Mouse (Mus musculus): ENCODE results near the gene E2f4. TPM values are rescaled to one million over a fixed set of nuclear protein-coding genes. Genes with fewer than 3 reads are reported as not detected.
A peak's percentile ranks its signal among the peaks of the same experiment; 100 is the strongest.
"Not testable (repeated sequence)": the region's sequence is repeated elsewhere in the genome, so short reads cannot be mapped to it uniquely, and the experiment has no call there.

Gene E2f4
- total RNA-seq, 1 experiment from 2014 or later, result 55.3 TPM

GRCm38 (mm10) chr8:105288958-105289732 lies 8.3 kb upstream of the E2f4 start:
- ATAC-seq (replicated peaks in 1 of 2; ENCODE audit: insufficient read depth in 1 of 2, low FRiP score in 2 of 2, low TSS enrichment in 1 of 2, low read depth in 1 of 2, poor library complexity in 2 of 2, severe bottlenecking in 2 of 2), result peak; percentile 79 to 90

- no peak for ATAC-seq (replicated peaks in 1 of 2; ENCODE audit: insufficient read depth in 1 of 2, low FRiP score in 2 of 2, low TSS enrichment in 1 of 2, low read depth in 1 of 2, poor library complexity in 2 of 2, severe bottlenecking in 2 of 2)
Observed at GRCm38 (mm10) chr8:105289805-105290460, 7.5 kb upstream of the E2f4 start, which contains the start of gene 4931428F04Rik. TSS of gene 4931428F04Rik (minus strand) at chr8:105289864.

GRCm38 (mm10) chr8:105290554-105291314 lies 6.7 kb upstream of the E2f4 start:
- ATAC-seq (replicated peaks in 1 of 2; ENCODE audit: insufficient read depth in 1 of 2, low FRiP score in 2 of 2, low TSS enrichment in 1 of 2, low read depth in 1 of 2, poor library complexity in 2 of 2, severe bottlenecking in 2 of 2), result peak; percentile 35 to 49; a peak in 3 of 4 replicates

GRCm38 (mm10) chr8:105291364-105291763 lies 6.1 kb upstream of the E2f4 start:
- not testable (repeated sequence) for ATAC-seq (replicated peaks in 1 of 2; ENCODE audit: insufficient read depth in 1 of 2, low FRiP score in 2 of 2, low TSS enrichment in 1 of 2, low read depth in 1 of 2, poor library complexity in 2 of 2, severe bottlenecking in 2 of 2)

- not testable (repeated sequence) for ATAC-seq (replicated peaks in 1 of 2; ENCODE audit: insufficient read depth in 1 of 2, low FRiP score in 2 of 2, low TSS enrichment in 1 of 2, low read depth in 1 of 2, poor library complexity in 2 of 2, severe bottlenecking in 2 of 2)
Observed at GRCm38 (mm10) chr8:105291802-105292201, 5.7 kb upstream of the E2f4 start.

- ATAC-seq (replicated peaks in 1 of 2; ENCODE audit: insufficient read depth in 1 of 2, low FRiP score in 2 of 2, low TSS enrichment in 1 of 2, low read depth in 1 of 2, poor library complexity in 2 of 2, severe bottlenecking in 2 of 2), result no peak
Observed at GRCm38 (mm10) chr8:105292471-105292870, 5.0 kb upstream of the E2f4 start.

- no peak for ATAC-seq (replicated peaks in 1 of 2; ENCODE audit: insufficient read depth in 1 of 2, low FRiP score in 2 of 2, low TSS enrichment in 1 of 2, low read depth in 1 of 2, poor library complexity in 2 of 2, severe bottlenecking in 2 of 2)
Observed at GRCm38 (mm10) chr8:105293405-105293804, 4.1 kb upstream of the E2f4 start.

- ATAC-seq (replicated peaks in 1 of 2; ENCODE audit: insufficient read depth in 1 of 2, low FRiP score in 2 of 2, low TSS enrichment in 1 of 2, low read depth in 1 of 2, poor library complexity in 2 of 2, severe bottlenecking in 2 of 2), result no peak
Observed at GRCm38 (mm10) chr8:105294776-105295175, 2.7 kb upstream of the E2f4 start.

GRCm38 (mm10) chr8:105295256-105295655 lies 2.2 kb upstream of the E2f4 start:
- no peak for ATAC-seq (replicated peaks in 1 of 2; ENCODE audit: insufficient read depth in 1 of 2, low FRiP score in 2 of 2, low TSS enrichment in 1 of 2, low read depth in 1 of 2, poor library complexity in 2 of 2, severe bottlenecking in 2 of 2)

- ATAC-seq (replicated peaks in 1 of 2; ENCODE audit: insufficient read depth in 1 of 2, low FRiP score in 2 of 2, low TSS enrichment in 1 of 2, low read depth in 1 of 2, poor library complexity in 2 of 2, severe bottlenecking in 2 of 2), result peak in 1 of 2 experiments; percentile 24; a peak in 1 of 4 replicates
Observed at GRCm38 (mm10) chr8:105295895-105296573, 1.4 kb upstream of the E2f4 start, which contains the start of gene Exoc3l. TSS of gene Exoc3l (minus strand) at chr8:105296101.

GRCm38 (mm10) chr8:105298351-105299252 lies 1.1 kb downstream of the E2f4 start:
- no peak for ATAC-seq (replicated peaks in 1 of 2; ENCODE audit: insufficient read depth in 1 of 2, low FRiP score in 2 of 2, low TSS enrichment in 1 of 2, low read depth in 1 of 2, poor library complexity in 2 of 2, severe bottlenecking in 2 of 2)

- no peak for ATAC-seq (replicated peaks in 1 of 2; ENCODE audit: insufficient read depth in 1 of 2, low FRiP score in 2 of 2, low TSS enrichment in 1 of 2, low read depth in 1 of 2, poor library complexity in 2 of 2, severe bottlenecking in 2 of 2)
Observed at GRCm38 (mm10) chr8:105299962-105300361, 2.5 kb downstream of the E2f4 start.

- ATAC-seq (replicated peaks in 1 of 2; ENCODE audit: insufficient read depth in 1 of 2, low FRiP score in 2 of 2, low TSS enrichment in 1 of 2, low read depth in 1 of 2, poor library complexity in 2 of 2, severe bottlenecking in 2 of 2), result no peak
Observed at GRCm38 (mm10) chr8:105303396-105303795, 5.9 kb downstream of the E2f4 start.

GRCm38 (mm10) chr8:105303874-105304273 lies 6.4 kb downstream of the E2f4 start:
- no peak for ATAC-seq (replicated peaks in 1 of 2; ENCODE audit: insufficient read depth in 1 of 2, low FRiP score in 2 of 2, low TSS enrichment in 1 of 2, low read depth in 1 of 2, poor library complexity in 2 of 2, severe bottlenecking in 2 of 2)

- ATAC-seq (replicated peaks in 1 of 2; ENCODE audit: insufficient read depth in 1 of 2, low FRiP score in 2 of 2, low TSS enrichment in 1 of 2, low read depth in 1 of 2, poor library complexity in 2 of 2, severe bottlenecking in 2 of 2), result peak in 1 of 2 experiments; percentile 46; a peak in 2 of 4 replicates
Observed at GRCm38 (mm10) chr8:105304325-105305210, 7.1 kb downstream of the E2f4 start.
